Mouse (Mus musculus) WW6 (cell line): Measurements from ENCODE around the gene Sap30bp.
A peak's percentile ranks its signal among the peaks of the same experiment; 100 is the strongest.

Experiments used
- DNase-seq: peaks from one replicate; pipeline ENCODE4 v3.0.0-alpha.2; 2013; ENCODE audit warnings: low read depth, low spot score

The Sap30bp gene

DNA sequence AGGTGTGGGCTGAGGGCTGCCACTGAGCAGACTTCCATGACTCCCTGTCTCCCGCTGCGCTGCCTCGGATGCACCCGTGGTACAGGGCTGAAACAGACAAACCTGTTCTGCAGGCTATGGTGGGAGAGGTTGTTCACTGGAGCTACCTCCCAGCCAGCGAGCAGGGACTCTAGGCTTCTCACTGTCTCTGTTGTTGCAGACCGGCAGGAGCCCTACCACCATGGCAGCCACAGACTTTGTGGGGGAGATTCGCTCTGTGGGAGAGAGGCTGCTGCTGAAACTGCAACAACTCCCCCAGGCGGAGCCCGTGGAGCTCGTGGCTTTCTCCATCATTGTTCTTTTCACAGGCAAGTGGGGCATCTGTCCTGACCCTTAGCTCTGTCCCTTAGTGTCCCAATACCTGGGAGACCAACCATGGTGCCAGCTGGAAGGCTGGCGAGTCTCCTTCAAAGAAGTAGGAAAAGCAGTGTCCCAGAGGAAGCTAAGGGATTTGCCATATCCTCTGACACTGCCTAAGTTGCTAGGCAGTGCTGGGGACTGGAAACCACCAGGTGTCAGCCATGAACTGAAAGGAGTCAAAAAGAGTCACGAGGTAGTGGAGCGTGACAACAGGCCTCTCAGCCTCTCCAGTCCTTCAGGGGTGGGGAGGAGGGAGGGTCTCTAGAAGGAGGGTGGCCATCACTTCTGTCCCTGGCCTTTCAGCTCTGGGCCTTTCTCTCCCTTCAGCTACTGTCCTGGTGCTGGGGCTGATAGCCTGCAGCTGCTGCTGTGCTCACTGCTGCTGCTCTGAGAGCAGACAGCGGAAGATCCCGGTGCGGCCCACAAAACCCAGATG, 27.9 kb upstream of the Sap30bp start:
- DNase-seq: no peak

DNA sequence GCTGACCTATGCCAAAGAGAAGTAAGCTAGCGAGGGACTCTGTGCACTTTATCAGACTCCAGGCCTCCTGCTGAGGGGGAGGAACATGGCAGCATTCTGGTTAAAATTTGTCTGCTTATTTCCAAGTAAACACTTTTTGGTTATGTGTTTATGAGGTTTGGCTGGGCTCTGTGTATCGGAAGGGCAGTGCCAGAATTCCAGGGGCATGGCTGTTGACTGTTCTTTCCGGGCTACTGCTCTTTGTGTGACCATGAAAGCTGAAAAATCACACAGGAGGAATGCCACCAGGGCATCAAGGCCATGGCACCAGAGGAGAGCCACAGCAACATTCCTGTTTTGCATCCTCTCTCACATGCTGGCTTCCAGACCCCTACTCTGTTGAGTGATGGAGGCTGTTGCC, 27.0 kb upstream of the Sap30bp start:
- no peak for DNase-seq

DNA sequence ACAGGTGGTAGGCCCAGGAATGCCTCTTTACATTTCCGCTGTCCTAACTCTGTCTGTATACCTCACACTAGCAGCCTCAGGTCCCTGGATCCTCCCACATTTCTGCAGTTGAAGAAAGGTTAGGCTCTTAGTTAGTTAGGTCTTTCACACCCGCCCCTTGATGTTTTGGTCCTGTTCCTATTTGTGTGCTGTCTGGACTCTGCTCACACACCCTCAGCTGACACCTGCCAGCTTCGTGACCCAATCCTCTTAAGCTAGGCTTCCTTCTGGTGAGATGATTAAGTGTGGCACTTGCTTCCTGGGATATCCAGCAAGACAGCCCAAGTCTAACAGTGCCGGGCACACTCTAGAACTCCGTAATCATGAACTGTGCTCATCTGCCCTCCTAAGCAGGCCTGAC, 26.6 kb upstream of the Sap30bp start:
- no peak for DNase-seq

DNA sequence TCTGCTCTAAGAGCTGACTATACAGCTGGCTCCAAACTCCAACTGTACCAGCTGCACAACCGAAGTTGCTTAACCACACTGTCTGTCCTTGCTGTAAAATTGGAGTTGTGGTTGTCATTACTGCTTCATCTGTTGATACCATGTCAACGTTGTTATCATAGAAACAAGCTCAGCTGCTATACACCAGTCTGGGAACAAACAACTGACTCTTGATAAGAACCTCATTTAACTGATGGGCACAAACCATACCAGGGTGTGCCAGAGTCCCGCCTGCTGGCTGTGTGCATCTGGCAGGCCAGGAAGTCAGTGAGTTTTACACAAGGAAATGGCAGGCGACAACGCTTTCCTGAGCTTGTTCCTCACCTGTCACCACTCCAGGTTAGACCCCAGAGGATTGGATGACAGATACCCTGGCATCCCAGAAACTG, 21.9 kb upstream of the Sap30bp start:
- no peak for DNase-seq

DNA sequence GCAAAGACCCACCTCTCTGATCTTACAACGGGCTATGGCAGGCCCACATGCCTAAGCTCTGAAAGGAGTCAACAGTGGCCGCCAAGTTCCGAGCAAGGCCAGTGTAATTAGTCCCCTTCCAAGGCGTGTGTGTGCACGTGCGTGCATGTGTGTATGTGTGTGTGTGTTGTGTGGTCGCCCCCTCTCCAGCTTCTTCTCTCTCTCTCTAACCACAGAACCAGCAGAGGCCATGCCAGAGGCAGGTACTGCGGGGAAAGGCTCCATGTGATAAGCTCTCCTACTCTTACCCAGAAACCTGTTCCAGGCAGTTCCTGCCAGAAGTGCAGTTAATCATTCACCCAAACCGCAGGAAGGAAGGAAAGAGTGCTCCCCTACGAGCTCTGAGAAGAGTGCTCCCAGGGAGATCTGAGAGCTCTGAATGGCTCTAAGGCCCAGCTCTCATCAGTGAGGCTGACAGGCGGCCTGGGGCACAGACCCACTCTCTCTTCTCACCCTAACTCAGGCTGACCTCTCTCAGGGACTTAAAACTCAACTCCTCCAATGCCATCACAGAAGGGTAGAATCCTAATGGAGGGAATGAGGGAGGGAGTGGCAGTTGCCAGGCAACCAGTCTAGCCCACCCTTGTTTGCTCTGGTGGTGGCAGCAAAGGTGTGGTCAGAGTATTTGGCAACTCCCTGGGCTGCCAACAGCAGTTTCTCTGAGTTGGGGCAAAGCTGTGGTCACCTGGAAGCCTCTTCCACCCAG, 21.3 kb upstream of the Sap30bp start, which contains the start of gene Smim6:
Smim6 (plus strand) TSS at position 386 of the 745 bp plus-strand sequence.
- DNase-seq: no peak

DNA sequence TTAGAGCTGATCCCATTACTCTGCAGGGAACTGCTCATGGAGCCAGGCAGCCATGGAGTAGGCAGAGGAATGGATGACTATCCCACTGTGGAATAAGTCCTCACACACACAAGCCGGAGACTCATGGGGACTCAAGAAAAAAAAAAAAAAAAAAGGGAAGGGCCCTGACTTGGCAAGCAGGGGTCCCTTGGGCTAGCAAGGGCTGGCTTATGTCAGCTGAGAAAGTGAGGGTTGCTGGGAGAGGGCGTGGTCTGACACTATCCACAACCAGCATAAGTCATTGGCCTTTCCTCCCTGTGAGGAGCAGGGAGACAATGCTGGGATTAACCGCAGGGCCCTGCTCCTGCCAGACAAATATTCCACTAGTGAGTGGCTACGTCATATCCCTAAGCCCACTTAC, 16.5 kb upstream of the Sap30bp start:
- DNase-seq: no peak

DNA sequence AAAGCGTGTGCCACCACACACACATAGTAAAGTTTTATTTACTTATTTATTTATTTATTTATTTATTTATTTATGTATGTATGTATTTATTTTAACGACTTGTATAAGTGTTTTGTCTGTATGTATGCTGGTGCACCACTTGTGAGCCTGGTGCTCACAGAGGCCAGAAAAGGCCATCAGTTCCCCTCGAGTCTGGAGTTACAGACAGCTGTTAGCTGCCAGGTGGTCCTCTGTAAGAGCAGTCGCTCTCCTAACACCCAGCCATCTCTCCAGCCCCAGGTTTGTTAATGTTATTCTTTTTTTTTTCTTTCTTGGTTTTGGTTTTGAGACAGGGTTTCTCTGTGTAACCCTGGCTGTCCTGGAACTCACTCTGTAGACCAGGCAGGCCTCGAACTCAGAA, 14.4 kb upstream of the Sap30bp start:
- DNase-seq: no peak

DNA sequence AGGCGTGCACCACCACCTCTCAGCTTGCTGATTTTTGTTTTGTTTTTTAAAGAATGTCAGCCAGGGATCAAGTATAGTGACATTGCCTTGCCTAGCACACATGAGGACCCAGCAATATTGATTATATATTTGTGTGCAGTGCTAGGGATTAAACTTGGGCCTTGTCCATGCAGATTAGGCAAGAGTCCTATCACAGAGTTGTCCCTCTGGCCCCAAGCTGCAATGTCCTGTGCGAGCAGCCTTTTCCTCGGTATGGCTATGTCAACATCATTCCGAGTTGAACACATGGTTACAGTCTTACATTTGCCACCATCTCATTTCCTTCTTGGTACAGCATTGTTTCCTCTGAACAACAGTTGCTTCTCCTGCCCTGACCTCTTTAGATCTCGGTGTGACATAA, 14.0 kb upstream of the Sap30bp start:
- no peak for DNase-seq

DNA sequence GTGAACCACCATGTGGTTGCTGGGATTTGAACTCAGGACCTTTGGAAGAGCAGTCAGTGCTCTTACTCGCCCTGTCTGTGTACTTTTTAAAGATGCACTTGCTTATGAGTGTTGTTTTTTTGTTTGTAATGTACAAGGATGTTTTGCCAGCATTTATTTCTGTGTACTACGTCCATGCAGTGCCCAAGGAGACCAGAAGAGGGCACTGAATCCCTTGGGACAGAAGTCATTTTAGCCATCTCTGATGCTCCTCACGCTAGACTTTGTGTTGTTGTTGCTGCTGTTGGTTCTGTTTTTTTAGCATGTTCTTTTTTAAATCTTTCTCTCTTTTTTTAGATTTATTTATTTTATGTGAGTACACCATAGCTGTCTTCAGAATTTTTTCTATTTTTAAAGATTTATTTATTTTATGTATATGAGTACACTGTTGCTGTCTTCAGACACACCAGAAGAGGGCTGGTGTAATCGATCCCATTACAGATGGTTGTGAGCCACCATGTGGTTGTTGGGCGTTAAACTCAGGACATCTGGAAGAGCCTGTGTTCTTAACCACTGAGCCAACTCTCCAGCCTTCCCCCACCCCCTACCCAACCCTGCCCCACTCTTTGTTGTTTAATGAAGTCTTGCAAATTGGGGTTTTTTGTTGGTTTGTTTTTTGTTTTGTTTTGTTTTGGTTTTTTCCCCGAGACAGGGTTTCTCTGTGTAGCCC, 12.8 kb upstream of the Sap30bp start:
- DNase-seq: peak; percentile 45

DNA sequence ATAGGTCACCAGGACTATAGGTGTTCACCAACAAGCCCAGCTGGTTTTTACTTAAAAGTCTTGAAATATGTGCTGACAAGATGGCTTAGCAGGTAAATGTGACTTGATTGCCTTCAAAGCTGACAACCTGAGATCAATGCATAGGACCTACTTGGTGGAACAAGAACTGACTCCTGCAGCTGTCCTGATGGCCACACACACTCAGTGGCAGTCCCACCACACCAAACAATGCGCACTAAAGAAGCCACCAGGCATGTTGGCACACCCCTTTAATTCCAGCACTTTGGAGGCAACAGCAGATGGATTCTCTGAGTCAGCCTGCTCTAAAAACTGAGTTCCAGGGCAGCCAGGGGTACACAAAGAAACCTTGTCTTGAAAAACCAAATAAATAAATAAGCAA, 11.1 kb upstream of the Sap30bp start:
- no peak for DNase-seq

DNA sequence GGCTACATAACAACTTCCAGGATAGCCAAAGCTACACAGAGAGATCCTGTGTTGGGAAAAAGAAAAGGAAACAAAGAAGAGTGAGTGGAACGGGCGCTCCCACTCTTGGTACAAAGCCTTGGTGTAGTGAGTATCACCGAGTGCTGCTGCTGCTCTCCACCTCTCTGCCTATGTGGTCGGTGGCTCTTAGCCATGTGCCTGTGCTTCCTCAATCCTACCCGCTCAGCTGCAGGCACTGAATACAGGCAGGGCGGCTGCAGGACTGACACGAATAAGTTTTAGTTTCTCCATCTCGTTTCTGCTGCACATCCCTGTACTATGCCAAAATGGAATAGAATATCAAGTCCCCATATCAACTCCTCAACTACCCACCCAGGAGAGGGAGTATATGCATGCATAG, 4.1 kb upstream of the Sap30bp start:
- DNase-seq: no peak

DNA sequence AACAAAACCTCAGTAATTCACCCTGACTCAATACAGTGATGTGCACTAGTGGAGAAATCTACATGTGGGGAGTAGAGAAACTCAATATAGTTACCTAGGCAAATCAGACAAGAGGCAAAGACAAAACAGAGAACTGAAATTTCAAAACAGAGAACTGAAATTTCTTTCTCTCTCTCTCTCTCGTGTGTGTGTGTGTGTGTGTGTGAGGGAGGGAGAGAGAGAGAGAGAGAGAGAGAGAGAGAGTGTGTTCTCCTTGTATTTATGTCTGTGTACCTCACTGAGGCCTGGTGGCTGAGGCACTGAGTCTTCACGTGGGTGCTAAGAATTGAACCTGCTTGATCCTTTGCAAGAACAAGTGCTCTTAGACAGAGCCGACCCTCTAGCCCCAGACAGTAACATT, 3.3 kb upstream of the Sap30bp start:
- DNase-seq: no peak

DNA sequence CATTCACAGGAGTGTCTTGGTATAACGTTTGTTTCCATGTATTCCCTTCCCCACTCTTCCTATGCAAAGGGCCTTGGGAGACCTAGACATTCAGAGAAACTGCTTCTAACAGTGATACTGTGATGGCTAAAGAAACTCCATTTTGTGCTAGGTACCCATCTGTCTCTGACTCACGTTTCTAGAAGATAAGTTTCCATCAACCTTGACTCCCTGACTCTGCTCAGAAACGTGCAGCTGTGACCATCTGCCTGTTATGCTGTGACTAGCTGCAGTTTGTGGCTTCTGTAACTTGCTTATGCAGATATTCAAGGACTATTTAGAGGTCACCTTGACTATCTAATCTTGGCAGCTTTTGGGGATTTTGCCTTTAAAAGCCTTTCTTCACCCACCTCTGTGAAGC, 1.8 kb upstream of the Sap30bp start:
- no peak for DNase-seq

DNA sequence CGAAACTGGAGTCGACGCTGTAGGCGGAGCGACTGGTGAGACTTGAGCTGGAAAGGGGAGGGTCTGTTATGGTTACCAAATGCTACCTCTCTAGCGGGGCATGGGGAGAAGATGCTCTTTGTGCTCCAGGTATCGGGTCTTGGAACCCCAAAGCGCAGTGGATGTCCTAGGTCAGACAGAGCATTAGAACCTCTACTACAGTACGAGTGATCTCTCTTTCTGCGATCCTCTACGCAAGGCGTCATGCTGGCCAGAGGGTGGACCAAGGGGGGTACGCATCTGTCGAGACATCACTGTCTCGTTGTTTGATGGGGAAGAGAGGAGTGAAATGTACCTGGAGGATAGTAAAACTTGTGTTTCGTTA, 647 bp downstream of the Sap30bp start:
- no peak for DNase-seq

DNA sequence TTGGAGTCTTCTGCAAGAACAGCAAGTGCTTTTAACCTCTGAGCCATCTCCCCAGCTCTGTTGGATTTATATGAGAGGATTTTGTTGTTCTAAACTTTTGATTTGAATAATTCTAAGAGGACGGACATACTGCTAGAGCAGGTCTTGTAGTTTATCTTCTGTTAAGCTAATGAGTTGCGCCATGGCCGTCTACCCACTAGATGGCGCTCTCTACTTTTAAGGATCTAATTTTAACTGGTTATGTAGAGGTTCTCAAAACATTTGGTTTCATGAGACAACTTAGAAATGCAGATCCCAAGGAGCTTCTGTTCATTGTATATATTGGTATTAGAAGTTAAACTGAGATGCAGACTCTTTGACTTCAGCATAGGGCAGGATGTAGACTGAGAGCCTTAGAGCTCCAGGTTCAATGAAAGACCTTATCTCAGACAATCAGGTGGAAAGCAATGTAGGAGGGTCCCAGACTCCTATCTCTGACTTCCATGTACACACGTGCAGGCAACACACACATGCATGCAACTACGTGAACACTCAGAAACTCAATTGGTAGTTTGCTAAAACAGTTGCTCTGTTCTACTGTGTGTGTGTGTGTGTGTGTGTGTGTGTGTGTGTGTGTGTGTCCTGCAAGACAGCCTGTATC, 6.7 kb downstream of the Sap30bp start:
- DNase-seq: peak; percentile 43

DNA sequence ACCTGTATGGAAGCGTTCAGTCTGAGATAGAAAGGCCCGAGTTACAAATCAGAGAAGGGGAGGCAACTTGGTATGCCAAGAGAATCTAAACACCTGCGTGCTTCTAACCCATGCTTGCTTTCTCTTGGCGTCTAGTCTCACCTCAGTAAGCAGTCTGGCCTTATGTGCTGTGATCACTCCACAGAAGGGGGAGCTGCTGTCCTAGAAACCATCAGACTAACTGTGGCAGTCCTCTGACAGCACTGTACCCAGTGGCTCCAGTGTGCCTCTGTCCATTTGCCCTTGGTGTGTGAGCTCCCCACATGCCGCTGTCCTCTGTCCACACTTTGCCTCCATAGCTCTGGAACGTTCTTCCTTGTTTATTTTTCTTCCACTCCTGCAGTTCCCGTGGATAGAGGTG, 8.9 kb downstream of the Sap30bp start:
- DNase-seq: no peak

DNA sequence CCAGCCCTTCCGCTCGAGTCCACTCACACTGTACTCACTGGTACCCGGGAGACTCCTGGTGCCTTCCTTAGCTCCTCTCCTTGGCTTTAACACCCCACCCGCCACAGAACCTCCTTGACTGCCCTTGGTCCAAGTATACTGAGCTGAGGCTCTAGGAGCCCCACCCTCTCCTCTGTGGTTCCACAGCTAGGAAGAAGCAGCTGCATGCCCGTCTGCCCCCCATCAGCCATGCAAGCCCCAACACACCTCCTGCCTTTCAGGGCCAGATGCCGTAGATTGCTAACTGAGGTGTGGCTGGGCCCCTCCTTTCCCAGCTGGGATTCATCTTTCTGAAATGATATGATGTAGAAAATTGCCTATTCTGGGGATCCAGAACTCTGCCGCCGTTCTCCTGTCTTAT, 12.2 kb downstream of the Sap30bp start:
- peak; percentile 24 for DNase-seq

DNA sequence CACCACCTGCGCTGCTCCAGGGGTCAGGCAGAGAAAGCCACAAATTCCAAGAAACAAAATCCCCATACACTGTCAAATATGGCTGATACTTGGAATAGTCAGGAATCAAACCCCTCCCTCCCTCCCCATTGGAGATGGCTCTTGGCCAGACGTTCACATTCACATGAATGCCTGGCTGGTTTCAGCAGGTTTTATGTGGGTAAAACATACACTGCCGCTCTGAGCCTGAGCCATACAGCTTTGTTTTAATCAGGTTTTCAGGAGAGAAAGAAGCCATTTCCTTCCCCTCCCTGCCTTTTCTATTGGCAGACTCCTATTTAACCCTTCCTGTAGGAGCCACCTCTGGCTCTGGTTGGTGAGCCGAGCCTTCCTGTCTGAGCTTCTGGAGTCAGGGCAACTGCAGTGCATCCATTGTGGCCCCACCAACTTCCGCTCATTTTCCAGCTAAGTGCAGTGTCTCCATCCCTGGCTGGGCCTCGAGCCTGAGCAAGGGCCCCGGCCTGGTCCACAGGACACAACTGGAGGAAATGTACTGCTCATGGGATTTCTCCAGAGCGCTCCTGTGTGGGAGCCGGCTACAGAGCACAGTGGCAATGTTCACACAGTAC, 13.2 kb downstream of the Sap30bp start:
- DNase-seq: no peak

DNA sequence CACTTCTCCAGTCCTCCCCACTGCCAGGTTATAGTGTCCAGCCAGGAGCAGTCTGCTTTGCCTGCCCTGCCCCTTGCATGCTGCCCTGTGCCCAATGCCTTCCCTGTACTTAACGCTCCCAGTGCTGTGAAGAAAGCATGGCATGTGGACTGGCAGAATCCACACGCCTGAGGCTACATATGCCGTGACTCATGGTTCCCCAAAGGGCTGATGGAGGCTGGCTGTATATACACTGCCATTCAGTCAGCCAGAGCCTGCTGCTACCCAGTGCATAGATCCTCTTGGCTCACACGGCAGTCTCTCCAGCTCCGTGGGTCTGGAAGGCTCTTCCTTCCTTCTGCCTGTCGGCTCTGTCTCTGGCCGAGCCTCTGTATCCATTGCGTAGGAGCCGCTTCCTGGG, 15.2 kb downstream of the Sap30bp start:
- no peak for DNase-seq

DNA sequence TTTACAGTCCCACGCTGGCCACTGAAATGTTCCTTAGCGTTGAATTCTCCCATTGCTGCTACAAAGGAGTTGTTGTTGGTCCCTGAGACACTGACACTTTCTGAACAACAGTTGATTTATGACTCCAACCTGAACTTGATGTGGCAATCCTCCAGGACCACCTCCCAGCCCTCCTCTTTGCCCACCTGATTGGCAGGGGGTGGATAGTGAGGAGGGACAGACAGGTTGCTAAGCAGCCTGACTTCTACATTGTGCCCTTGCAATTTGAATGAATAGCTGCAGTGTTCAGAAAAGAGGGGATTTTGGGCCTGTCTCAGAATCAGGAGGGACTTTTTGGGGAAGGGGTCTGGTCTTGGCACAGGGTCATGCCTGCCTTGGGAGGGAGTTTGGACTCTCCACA, 17.6 kb downstream of the Sap30bp start:
- no peak for DNase-seq

DNA sequence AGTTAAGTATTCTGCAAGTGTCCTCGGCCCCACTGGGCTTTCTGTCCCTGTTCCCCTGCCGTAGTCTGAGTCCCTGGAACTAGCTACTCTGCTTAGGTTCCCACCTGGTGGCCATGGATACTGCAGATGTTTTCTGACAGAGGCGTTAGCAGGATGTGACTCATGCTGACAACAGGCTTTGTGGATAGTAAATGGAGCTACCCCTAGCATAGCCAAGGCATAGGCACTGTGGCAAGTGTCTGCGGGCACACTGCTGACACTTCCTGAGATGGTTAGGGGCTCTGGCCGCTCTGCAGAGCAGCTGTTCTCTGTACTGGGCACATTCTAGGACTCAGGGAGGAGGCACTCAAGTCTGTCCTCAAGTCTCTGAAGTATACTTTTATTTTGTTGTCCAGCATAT, 21.6 kb downstream of the Sap30bp start:
- DNase-seq: no peak
